Mouse (Mus musculus) liver, embryonic 13.5 days (tissue): ENCODE results near the gene Fhad1. TPM values are rescaled to one million over a fixed set of nuclear protein-coding genes. Genes with fewer than 3 reads are reported as not detected.
A peak's percentile ranks its signal among the peaks of the same experiment; 100 is the strongest.

Experiments used
- ATAC-seq: fragments of 200-750 bp; cut with Nextera tagmentation; 2 replicates; pipeline ENCODE4 v1.8.0; 2017; ENCODE audit warnings: low read depth, mild to moderate bottlenecking, moderate number of reproducible peaks, moderate library complexity
- DNase-seq: peaks from one replicate; pipeline ENCODE4 v3.0.0; 2022
- H3K27ac ChIP-seq: fragments of 300-500 bp; sonication (generic); 2 replicates; pipeline ENCODE4 v1.5.1; 2015; ENCODE audit warnings: moderate library complexity, mild to moderate bottlenecking, inconsistent platforms
- H3K27me3 ChIP-seq: fragments of 300-500 bp; sonication (generic); 2 replicates; pipeline ENCODE4 v1.6.1; 2015; ENCODE audit warnings: mild to moderate bottlenecking, inconsistent platforms
- H3K36me3 ChIP-seq: fragments of 300-500 bp; sonication (generic); 2 replicates; pipeline ENCODE4 v1.6.1; 2015; ENCODE audit warnings: mild to moderate bottlenecking, inconsistent platforms
- H3K4me1 ChIP-seq: fragments of 300-500 bp; sonication (generic); replicated peaks from 2 replicates; pipeline ENCODE4 v1.6.1; 2015; ENCODE audit warnings: inconsistent platforms
- H3K4me2 ChIP-seq: fragments of 300-500 bp; sonication (generic); 2 replicates; pipeline ENCODE4 v1.6.1; 2015; ENCODE audit warnings: inconsistent platforms, mild to moderate bottlenecking, moderate library complexity
- H3K4me3 ChIP-seq: fragments of 300-500 bp; sonication (generic); replicated peaks from 2 replicates; pipeline ENCODE4 v1.5.1; 2015; ENCODE audit warnings: mild to moderate bottlenecking, inconsistent platforms
- H3K9ac ChIP-seq: fragments of 300-500 bp; sonication (generic); 2 replicates; pipeline ENCODE4 v1.6.1; 2015; ENCODE audit warnings: mild to moderate bottlenecking, inconsistent platforms
- H3K9me3 ChIP-seq: fragments of 300-500 bp; sonication (generic); replicated peaks from 2 replicates; pipeline ENCODE4 v1.6.1; 2016; ENCODE audit warnings: inconsistent platforms
- WGBS: fragments of 180-500 bp; shearing (Covaris S2); methylation state at CpG from one replicate; pipeline ENCODE4 v1.1.7; 2015; ENCODE audit not compliant: insufficient replicate concordance; 5-methylcytosine and 5-hydroxymethylcytosine counted together
- polyA plus RNA-seq: library from polyadenylated mRNA; unstranded; fragments of >200 nt; fragmentation: Nextera tagmentation; extraction: Ambion mirVana; gene quantifications from 2 replicates; pipeline ENCODE4 v1.2.1, GENCODE M21; 2015

Fhad1 gene
- polyA plus RNA-seq, 1 experiment from 2014 or later = 0.32 TPM

GRCm38 (mm10) chr4:141879875-141880274 lies 135.0 kb downstream of the Fhad1 start:
- WGBS = 63% methylated on average over 9 of the region's 9 CpGs
- Histone ChIP-seq H3K27me3 (peaks cover 39% of the 10 kb centered on the region), H3K4me2 (no peak overlapping the region), H3K9me3 (no peaks in the 10 kb centered on the region), H3K4me3 (no peak overlapping the region), H3K27ac (no peak overlapping the region), H3K4me1 (peaks cover 29% of the 10 kb centered on the region), H3K36me3 (no peaks in the 10 kb centered on the region), H3K9ac (no peak overlapping the region)
- no peak for ATAC-seq
- no peak for DNase-seq

GRCm38 (mm10) chr4:141879074-141879473 lies 135.8 kb downstream of the Fhad1 start:
- WGBS = 56% methylated on average over 4 of the region's 4 CpGs
- no peaks in the 10 kb centered on the region for H3K9me3 ChIP-seq
- no peak overlapping the region for H3K4me2 ChIP-seq
- H3K4me3 ChIP-seq = no peak overlapping the region
- peaks cover 39% of the 10 kb centered on the region for H3K27me3 ChIP-seq
- ATAC-seq = no peak
- H3K27ac ChIP-seq = no peak overlapping the region
- H3K9ac ChIP-seq = no peak overlapping the region
- H3K36me3 ChIP-seq = no peaks in the 10 kb centered on the region
- DNase-seq = no peak
- peaks cover 32% of the 10 kb centered on the region for H3K4me1 ChIP-seq

- no peak for ATAC-seq
- Histone ChIP-seq H3K4me3 (no peak overlapping the region), H3K9me3 (no peaks in the 10 kb centered on the region), H3K27me3 (peaks cover 38% of the 10 kb centered on the region), H3K4me1 (peaks cover 36% of the 10 kb centered on the region), H3K27ac (no peak overlapping the region), H3K36me3 (no peaks in the 10 kb centered on the region), H3K4me2 (no peak overlapping the region), H3K9ac (no peak overlapping the region)
- DNase-seq = no peak
- WGBS = 34% methylated on average over 7 of the region's 7 CpGs
These were observed 136.3 kb downstream of the Fhad1 start for GRCm38 (mm10) chr4:141878621-141879020.

DNA sequence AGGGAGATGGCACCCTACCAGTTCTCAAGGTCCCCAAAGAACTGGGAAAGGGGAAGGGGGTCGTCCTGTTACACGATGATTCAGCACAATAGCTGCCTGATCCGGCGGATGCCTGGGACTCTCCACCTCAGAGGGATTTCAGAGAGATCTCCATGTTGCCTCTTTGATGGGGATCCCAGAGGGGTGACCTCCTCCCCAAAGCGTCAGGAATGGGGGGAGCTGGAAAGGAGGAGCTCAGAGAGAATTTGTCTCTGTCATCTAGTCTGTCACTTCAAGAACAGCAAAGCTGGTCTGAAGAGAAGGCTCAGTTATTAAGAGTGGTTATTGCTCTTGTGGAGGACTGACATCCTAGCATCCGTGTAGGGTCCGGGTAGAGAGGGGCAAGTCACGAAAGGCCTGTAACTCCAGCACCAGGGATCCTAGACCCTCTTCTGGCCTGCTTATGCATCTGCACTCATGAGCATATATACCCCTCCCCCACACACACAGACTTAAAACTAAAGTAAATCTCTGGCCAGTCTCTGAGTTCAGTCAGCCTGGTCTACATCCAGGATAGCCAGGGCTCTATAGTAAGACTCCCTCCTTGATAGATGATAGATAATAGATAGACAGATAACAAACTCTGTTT lies 139.3 kb downstream of the Fhad1 start:
- DNase-seq (no peak), ATAC-seq (no peak)
- Histone ChIP-seq H3K4me1 (peaks cover 56% of the 10 kb centered on the region), H3K4me3 (peak overlapping the region; percentile 91), H3K4me2 (peak overlapping the region; percentile 97), H3K36me3 (peaks cover 19% of the 10 kb centered on the region), H3K9ac (peak overlapping the region; percentile 94), H3K27me3 (peaks cover 29% of the 10 kb centered on the region), H3K9me3 (no peaks in the 10 kb centered on the region), H3K27ac (peak overlapping the region; percentile 91)
- WGBS = 8% methylated on average over 8 of the region's 8 CpGs

DNA sequence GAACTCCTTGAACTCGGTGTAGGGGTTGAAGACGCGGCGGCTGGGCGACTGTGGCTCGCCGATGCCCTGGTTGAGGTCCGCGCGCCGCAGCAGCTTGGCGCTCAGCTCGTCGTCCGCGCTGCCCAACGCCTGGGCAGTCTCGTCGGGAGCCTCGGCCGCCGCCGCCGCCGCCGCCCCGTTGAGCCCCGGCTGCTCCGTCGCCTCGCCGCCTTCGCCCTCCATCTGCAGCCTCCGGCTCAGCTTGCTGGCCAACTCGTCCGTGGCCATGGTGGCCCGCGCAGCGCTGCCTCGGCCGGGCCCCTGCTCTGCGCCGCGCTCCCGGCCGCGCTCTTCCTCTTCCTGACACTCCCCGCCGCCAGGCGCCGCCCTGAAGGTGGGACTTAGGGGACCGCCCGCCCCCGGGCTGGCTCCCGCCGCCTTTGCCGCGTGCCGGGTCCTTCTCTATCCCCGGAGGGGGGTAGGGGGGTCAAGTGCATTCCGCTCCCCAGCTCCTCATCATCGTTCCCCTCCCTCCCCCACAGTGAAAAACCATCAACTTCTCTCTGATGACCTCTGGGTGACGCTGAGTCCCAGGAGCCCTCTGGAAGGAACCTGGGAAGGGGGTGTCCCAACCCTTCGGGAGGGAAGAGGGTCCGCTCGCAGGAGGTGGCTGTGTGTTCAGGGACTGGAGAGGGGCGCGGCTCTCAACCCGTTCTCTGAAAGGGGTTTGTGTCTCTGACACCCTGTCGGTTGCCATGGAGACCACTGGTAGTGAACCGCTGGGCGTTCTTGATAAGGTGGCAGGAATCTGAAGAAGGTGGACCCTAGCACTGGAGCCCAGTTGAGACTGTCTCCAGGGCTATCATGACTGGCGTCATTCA lies 140.1 kb downstream of the Fhad1 start, which contains the start of gene Efhd2:
Efhd2 (minus strand) TSS at position 320 of the 860 bp plus-strand sequence.
- Histone ChIP-seq H3K4me1 (peaks cover 64% of the 10 kb centered on the region), H3K9ac (peak within 1 kb of the TSS; percentile 94), H3K4me2 (peak within 1 kb of the TSS; percentile 97), H3K9me3 (no peaks in the 10 kb centered on the region), H3K36me3 (peaks cover 27% of the 10 kb centered on the region), H3K27ac (peak within 1 kb of the TSS; percentile 91), H3K4me3 (peak within 1 kb of the TSS; percentile 91), H3K27me3 (peaks cover 26% of the 10 kb centered on the region)
- DNase-seq (peak; percentile 84), ATAC-seq (peak; percentile 89)
- WGBS = under 1% methylated on average over 64 of the region's 73 CpGs

GRCm38 (mm10) chr4:141874111-141874600 lies 140.7 kb downstream of the Fhad1 start:
- Histone ChIP-seq H3K9me3 (no peaks in the 10 kb centered on the region), H3K9ac (peak overlapping the region; percentile 94), H3K36me3 (peaks cover 33% of the 10 kb centered on the region), H3K27ac (peak overlapping the region; percentile 91), H3K4me1 (peaks cover 70% of the 10 kb centered on the region), H3K27me3 (peaks cover 19% of the 10 kb centered on the region), H3K4me3 (peak overlapping the region; percentile 91), H3K4me2 (peak overlapping the region; percentile 97)
- WGBS = under 1% methylated on average over 19 of the region's 19 CpGs
- DNase-seq = no peak
- no peak for ATAC-seq

DNA sequence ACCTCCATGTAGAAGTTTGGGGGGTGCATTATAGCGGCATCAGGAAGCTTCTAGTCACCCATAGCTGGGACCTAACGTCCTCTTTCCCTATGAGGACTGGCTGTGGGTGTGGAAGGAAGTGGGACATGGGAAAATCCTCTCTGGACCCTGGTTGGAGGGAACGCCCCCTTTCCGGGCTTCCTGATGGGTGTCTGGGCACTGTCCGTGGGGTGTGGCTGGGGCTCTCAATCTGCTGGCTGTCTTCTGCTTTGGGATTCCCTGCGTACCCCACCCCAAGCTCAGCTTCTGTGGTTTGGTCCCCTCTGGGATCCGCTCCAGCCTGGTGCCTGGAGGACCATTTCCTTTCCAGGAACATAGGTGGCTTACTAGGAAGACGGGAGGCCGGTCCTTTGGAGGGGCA lies 141.9 kb downstream of the Fhad1 start:
- H3K4me1 ChIP-seq = peaks cover 75% of the 10 kb centered on the region
- WGBS = 60% methylated on average over 9 of the region's 9 CpGs
- H3K9ac ChIP-seq = peak overlapping the region; percentile 94
- DNase-seq = no peak
- peak overlapping the region; percentile 97 for H3K4me2 ChIP-seq
- peaks cover 45% of the 10 kb centered on the region for H3K36me3 ChIP-seq
- no peak for ATAC-seq
- H3K9me3 ChIP-seq = no peaks in the 10 kb centered on the region
- H3K4me3 ChIP-seq = peak overlapping the region; percentile 91
- peaks cover 9% of the 10 kb centered on the region; the same call in 1 of the 2 replicates for H3K27me3 ChIP-seq
- H3K27ac ChIP-seq = peak overlapping the region; percentile 75; the same call in 1 of the 2 replicates

DNA sequence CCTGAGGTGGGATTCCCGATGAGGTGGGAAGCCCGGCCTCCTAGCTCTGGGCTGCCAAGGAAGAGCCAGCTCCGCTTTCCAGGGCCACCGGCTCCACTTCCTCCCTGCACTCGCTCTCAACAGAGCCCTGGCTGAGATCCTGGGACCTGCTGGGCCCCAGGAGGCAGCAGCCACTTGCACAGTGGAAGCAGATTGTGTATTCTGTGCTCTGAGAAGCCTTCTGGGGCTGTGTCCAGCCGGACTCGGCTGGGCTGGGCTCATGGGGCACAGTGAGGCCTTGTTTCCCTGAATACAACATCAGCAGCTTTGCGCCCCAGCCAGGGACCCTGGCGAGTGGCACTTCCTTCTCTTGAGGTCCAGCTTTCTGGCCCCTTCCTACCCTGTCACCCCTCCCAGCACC lies 143.0 kb downstream of the Fhad1 start:
- Histone ChIP-seq H3K27me3 (no peaks in the 10 kb centered on the region), H3K4me1 (peaks cover 85% of the 10 kb centered on the region), H3K9ac (peak overlapping the region; percentile 94; the same call in 1 of the 2 replicates), H3K36me3 (peaks cover 48% of the 10 kb centered on the region), H3K4me3 (peak overlapping the region; percentile 91), H3K9me3 (no peaks in the 10 kb centered on the region), H3K4me2 (peak overlapping the region; percentile 97), H3K27ac (peak overlapping the region; percentile 75)
- DNase-seq = no peak
- no peak for ATAC-seq
- 76% methylated on average over 9 of the region's 9 CpGs for WGBS

- Histone ChIP-seq H3K27ac (peak overlapping the region; percentile 75), H3K4me2 (peak overlapping the region; percentile 97), H3K9me3 (no peaks in the 10 kb centered on the region), H3K9ac (peak overlapping the region; percentile 94; the same call in 1 of the 2 replicates), H3K4me3 (peak overlapping the region; percentile 91), H3K36me3 (peaks cover 53% of the 10 kb centered on the region), H3K27me3 (no peaks in the 10 kb centered on the region), H3K4me1 (peaks cover 81% of the 10 kb centered on the region)
- DNase-seq = no peak
- 79% methylated on average over 3 of the region's 3 CpGs for WGBS
- no peak for ATAC-seq
These were observed 143.6 kb downstream of the Fhad1 start for GRCm38 (mm10) chr4:141871333-141871725.

DNA sequence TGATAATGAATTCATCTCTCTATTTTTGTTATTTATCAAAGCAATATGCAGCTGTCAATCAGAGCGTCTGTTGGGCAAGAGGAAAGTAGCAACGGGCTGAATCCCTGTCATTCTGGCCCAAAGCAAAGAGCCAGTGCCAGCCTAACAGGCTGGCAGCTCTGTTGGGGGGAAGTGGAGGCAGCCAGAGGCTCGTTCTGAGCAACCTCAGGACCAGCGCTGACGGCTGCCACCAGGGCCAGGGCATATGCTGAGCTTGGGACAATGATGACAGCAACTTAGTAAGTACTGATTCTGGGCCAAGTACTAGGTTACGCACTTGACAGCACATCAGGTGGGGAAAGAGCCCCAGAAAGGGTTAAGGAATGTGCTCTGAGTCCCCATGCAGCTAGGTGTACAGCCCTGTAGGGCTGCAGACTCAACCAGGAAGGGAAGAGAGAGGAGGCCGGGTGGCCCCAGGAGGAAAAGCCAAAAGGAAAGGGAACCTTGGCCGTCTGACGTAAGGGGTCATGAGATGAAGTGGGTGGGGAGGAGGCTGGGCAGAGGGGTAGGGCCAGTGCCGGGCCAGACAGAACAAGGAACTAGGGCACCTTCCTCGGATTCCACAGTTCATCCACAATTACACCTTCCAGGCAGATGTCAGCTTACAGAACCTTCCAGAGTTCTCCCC lies 144.1 kb downstream of the Fhad1 start:
- DNase-seq = no peak
- peak overlapping the region; percentile 75 for H3K27ac ChIP-seq
- peaks cover 77% of the 10 kb centered on the region for H3K4me1 ChIP-seq
- peak overlapping the region; percentile 97 for H3K4me2 ChIP-seq
- peak overlapping the region; percentile 94; the same call in 1 of the 2 replicates for H3K9ac ChIP-seq
- H3K4me3 ChIP-seq = no peak overlapping the region
- no peaks in the 10 kb centered on the region for H3K27me3 ChIP-seq
- 73% methylated on average over 11 of the region's 11 CpGs for WGBS
- no peaks in the 10 kb centered on the region for H3K9me3 ChIP-seq
- no peak for ATAC-seq
- H3K36me3 ChIP-seq = peaks cover 53% of the 10 kb centered on the region
